Mouse (Mus musculus) CH12.LX (cell line): ENCODE data around the gene Tspear. TPM values are rescaled to one million over a fixed set of nuclear protein-coding genes. Genes with fewer than 3 reads are reported as not detected.

ENCODE experiments used
- DNase-seq: peaks from one replicate; pipeline ENCODE4 v3.0.0-alpha.2; 2013; ENCODE audit errors: extremely low read depth
- H3K27ac ChIP-seq: 2 replicates; pipeline ENCODE4 v1.5.1; 2012; ENCODE audit warnings: low read depth, mild to moderate bottlenecking, control low read depth, moderate library complexity; ENCODE audit not compliant: insufficient read depth
- H3K27me3 ChIP-seq: replicated peaks from 2 replicates; pipeline ENCODE3; 2012; ENCODE audit warnings: inconsistent platforms
- H3K36me3 ChIP-seq, 2 experiments: replicated peaks in 1 of 2; 2 replicates each; pipeline versions ENCODE3 to v1.6.1; 2012; ENCODE audit warnings: inconsistent platforms in 1 of 2, low read length in 1 of 2, mild to moderate bottlenecking in 1 of 2, mixed read lengths in 1 of 2, moderate library complexity in 1 of 2; ENCODE audit not compliant: control insufficient read depth in 1 of 2, insufficient read depth in 1 of 2
- H3K4me1 ChIP-seq, 2 experiments: 2 replicates each; pipeline ENCODE4 v1.6.1; 2012; ENCODE audit warnings: inconsistent platforms in 1 of 2, moderate library complexity in 1 of 2; ENCODE audit not compliant: insufficient read depth in 2 of 2, control insufficient read depth in 1 of 2
- H3K4me2 ChIP-seq: 2 replicates; pipeline ENCODE4 v1.6.1; 2012; ENCODE audit warnings: low read depth, mild to moderate bottlenecking, control low read depth; ENCODE audit not compliant: poor library complexity, insufficient read depth, severe bottlenecking
- H3K4me3 ChIP-seq, 3 experiments: fragments of 150-350 bp in 1 of 3; sonication (generic) in 1 of 3; replicated peaks in 1 of 3; 2 replicates each; pipeline versions ENCODE3 to v1.5.1; 2011 to 2012; ENCODE audit warnings: low read depth in 2 of 3, low read length in 2 of 3, mild to moderate bottlenecking in 2 of 3, moderate library complexity in 2 of 3, control low read depth in 1 of 3, improper control_type of control experiment in 1 of 3, inconsistent platforms in 1 of 3, mixed read lengths in 1 of 3; ENCODE audit not compliant: poor library complexity in 1 of 3
- H3K79me2 ChIP-seq: replicated peaks from 2 replicates; pipeline ENCODE4 v1.6.1; 2012; ENCODE audit warnings: mild to moderate bottlenecking, moderate library complexity; ENCODE audit not compliant: control insufficient read depth, poor library complexity, insufficient read depth, severe bottlenecking; ENCODE audit errors: extremely low read depth
- H3K9ac ChIP-seq: 2 replicates; pipeline ENCODE4 v1.6.1; 2012; ENCODE audit warnings: low read depth, mild to moderate bottlenecking, control low read depth, moderate library complexity; ENCODE audit not compliant: insufficient read depth
- H3K9me3 ChIP-seq: replicated peaks from 2 replicates; pipeline ENCODE3; 2012; ENCODE audit warnings: low read length, inconsistent platforms, mixed read lengths
- BHLHE40 ChIP-seq: IDR thresholded peaks from 2 replicates; pipeline ENCODE4 v1.6.1; 2011; ENCODE audit warnings: mild to moderate bottlenecking, low read depth, low read length, improper control_type of control experiment
- E2F4 ChIP-seq: IDR thresholded peaks from 2 replicates; pipeline ENCODE4 v1.6.1; 2011; ENCODE audit warnings: low read depth, low read length, improper control_type of control experiment; ENCODE audit not compliant: insufficient replicate concordance
- ELF1 ChIP-seq: IDR thresholded peaks from 2 replicates; pipeline ENCODE4 v1.6.1; 2014; ENCODE audit warnings: low read depth, mild to moderate bottlenecking, inconsistent platforms, low read length, improper control_type of control experiment
- ETS1 ChIP-seq: conservative IDR thresholded peaks from 2 replicates; pipeline ENCODE4 v1.6.1; 2012; ENCODE audit warnings: low read depth, mild to moderate bottlenecking, inconsistent platforms, low read length, improper control_type of control experiment, moderate library complexity
- GABPA ChIP-seq: IDR thresholded peaks from 2 replicates; pipeline ENCODE4 v1.6.1; 2012; ENCODE audit warnings: low read depth, low read length, improper control_type of control experiment, inconsistent platforms; ENCODE audit not compliant: insufficient replicate concordance
- JUN ChIP-seq: IDR thresholded peaks from 2 replicates; pipeline ENCODE4 v1.6.1; 2011; ENCODE audit warnings: low read depth, mild to moderate bottlenecking, low read length, improper control_type of control experiment, moderate library complexity; ENCODE audit not compliant: insufficient read depth
- JUND ChIP-seq: conservative IDR thresholded peaks from 2 replicates; pipeline ENCODE4 v1.6.1; 2011; ENCODE audit warnings: low read depth, low read length, improper control_type of control experiment
- MEF2A ChIP-seq: IDR thresholded peaks from 2 replicates; pipeline ENCODE4 v1.6.1; 2014; ENCODE audit warnings: low read depth, mild to moderate bottlenecking, inconsistent platforms, low read length, improper control_type of control experiment, borderline replicate concordance
- MXI1 ChIP-seq: IDR thresholded peaks from 2 replicates; pipeline ENCODE4 v1.6.1; 2011; ENCODE audit warnings: mild to moderate bottlenecking, low read depth, low read length, improper control_type of control experiment
- MYC ChIP-seq: IDR thresholded peaks from 2 replicates; pipeline ENCODE4 v1.6.1; 2011; ENCODE audit warnings: low read depth, mild to moderate bottlenecking, improper control_type of control experiment, low read length
- PAX5 ChIP-seq: IDR thresholded peaks from 2 replicates; pipeline ENCODE4 v1.6.1; 2012; ENCODE audit warnings: low read length, inconsistent platforms, mixed read lengths
- POLR2A ChIP-seq: IDR thresholded peaks from 2 replicates; pipeline ENCODE4 v1.6.1; 2011; ENCODE audit warnings: low read depth, mild to moderate bottlenecking, improper control_type of control experiment, low read length
- POLR2AphosphoS2 ChIP-seq: IDR thresholded peaks from 2 replicates; pipeline ENCODE4 v1.6.1; 2011; ENCODE audit warnings: low read depth, low read length, improper control_type of control experiment
- SIN3A ChIP-seq: IDR thresholded peaks from 2 replicates; pipeline ENCODE4 v1.6.1; 2012; ENCODE audit warnings: low read length, improper control_type of control experiment, inconsistent platforms
- TBP ChIP-seq: conservative IDR thresholded peaks from 2 replicates; pipeline ENCODE4 v1.6.1; 2011; ENCODE audit warnings: low read depth, low read length, improper control_type of control experiment
- UBTF ChIP-seq: IDR thresholded peaks from 2 replicates; pipeline ENCODE4 v1.6.1; 2012; ENCODE audit warnings: low read depth, mild to moderate bottlenecking, inconsistent platforms, low read length, improper control_type of control experiment, moderate library complexity
- ZKSCAN1 ChIP-seq: IDR thresholded peaks from 2 replicates; pipeline ENCODE4 v1.6.1; 2012; ENCODE audit warnings: low read depth, inconsistent platforms, low read length, improper control_type of control experiment, borderline replicate concordance
- ZMIZ1 ChIP-seq: IDR thresholded peaks from 2 replicates; pipeline ENCODE4 v1.6.1; 2012; ENCODE audit warnings: low read depth, mild to moderate bottlenecking, inconsistent platforms, low read length, improper control_type of control experiment
- dilution Hi-C: fragments of 300-500 bp; cut with MboI; formaldehyde crosslinking; loops from 2 replicates; pipeline ENCODE4 v1.14.3; 2020; ENCODE audit warnings: low sequenced_read_pairs; ENCODE audit not compliant: extremely low pct_unique_long_range_greater_than_20kb, extremely low pct_ligation_motif_present
- in situ Hi-C: fragments of 300-500 bp; cut with MboI; formaldehyde crosslinking; loops from 3 replicates; pipeline ENCODE4 v1.14.3; 2019; ENCODE audit warnings: low sequenced_read_pairs, low pct_ligation_motif_present, low pct_unique_long_range_greater_than_20kb, mixed read lengths
- polyA plus RNA-seq: library from polyadenylated mRNA; unstranded; fragments of >175 nt; gene quantifications from 2 replicates; pipeline ENCODE4 v1.2.1, GENCODE M21; 2012; ENCODE audit warnings: low read depth; ENCODE audit not compliant: insufficient read length
- total RNA-seq, 2 experiments: library from RNA; depleted of rRNA; stranded (reverse); fragments of 300-350 nt in 1 of 2; fragments of >200 nt in 1 of 2; gene quantifications; 2 replicates each; pipeline ENCODE4 v1.2.3; 2012 to 2014

Gene Tspear
- total and polyA plus RNA-seq, 3 experiments: 0.09 to 0.42 TPM; not detected in 1

DNA sequence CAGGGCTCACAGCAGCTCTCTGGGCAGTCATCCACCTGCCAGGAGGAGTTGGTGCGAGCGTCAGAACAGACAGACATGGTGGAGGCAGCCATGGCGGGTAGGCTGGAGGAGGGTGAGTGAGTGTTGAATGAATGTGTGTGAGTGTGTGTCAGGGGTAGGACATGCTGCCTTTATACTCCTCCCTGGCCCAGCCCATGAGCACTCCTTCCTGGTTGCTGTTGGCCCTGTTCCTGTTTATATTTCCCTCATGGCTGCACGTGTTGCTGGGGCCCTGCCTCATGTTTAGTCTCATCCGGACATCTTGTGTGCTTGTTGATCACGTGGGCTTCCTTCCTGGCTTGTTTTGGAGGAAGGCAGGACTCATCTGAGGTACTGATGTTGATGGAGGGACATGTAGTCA, 140.6 kb downstream of the Tspear start, which contains the start of gene Krtap10-4:
Krtap10-4 (minus strand) TSS at position 145 of the 400 bp plus-strand sequence.
- TF ChIP-seq ZKSCAN1: no peak
- TF ChIP-seq SIN3A: no peak
- TF ChIP-seq GABPA: no peak
- TF ChIP-seq POLR2A: no peak
- TF ChIP-seq PAX5: no peak
- TF ChIP-seq E2F4: no peak
- TF ChIP-seq JUND: no peak
- no peak for TF ChIP-seq ETS1
- no peak for TF ChIP-seq MXI1
- TF ChIP-seq JUN: no peak
- no peak for TF ChIP-seq TBP
- TF ChIP-seq POLR2AphosphoS2: no peak
- no peak for TF ChIP-seq ELF1
- no peak for TF ChIP-seq BHLHE40
- no peak for TF ChIP-seq UBTF
- TF ChIP-seq ZMIZ1: no peak
- H3K9me3 ChIP-seq: peaks cover 9% of the 10 kb centered on the region
- dilution Hi-C loops: no loop called here
- H3K9ac ChIP-seq: no peak within 1 kb of the TSS
- in situ Hi-C loops: no loop called here
- no peak for DNase-seq
- no peaks in the 10 kb centered on the region for H3K4me1 ChIP-seq
- no peak within 1 kb of the TSS for H3K27ac ChIP-seq
- no peaks in the 10 kb centered on the region for H3K36me3 ChIP-seq
- no peaks in the 10 kb centered on the region for H3K79me2 ChIP-seq
- H3K4me3 ChIP-seq: no peak within 1 kb of the TSS
- no peak within 1 kb of the TSS for H3K4me2 ChIP-seq
- H3K27me3 ChIP-seq: peaks cover 65% of the 10 kb centered on the region

DNA sequence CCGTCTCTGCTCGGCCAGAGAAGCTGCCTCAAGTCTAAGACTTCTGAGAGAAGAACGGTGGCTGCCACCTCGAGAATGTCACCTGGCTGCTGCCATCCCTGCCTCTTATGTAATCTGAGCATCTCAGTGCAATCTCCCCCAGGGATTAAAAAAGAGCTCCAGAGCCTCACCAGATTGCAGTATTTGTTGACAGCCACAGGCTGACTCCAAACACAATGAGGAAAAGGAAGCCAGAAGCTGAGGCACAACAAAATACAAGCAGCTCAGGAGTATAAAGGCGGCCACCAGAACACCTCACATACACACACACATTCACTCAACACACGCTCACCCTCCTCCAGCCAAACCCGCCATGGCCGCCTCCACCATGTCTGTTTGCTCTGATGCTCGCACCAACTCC, 149.3 kb downstream of the Tspear start, which contains the start of gene Krtap10-10:
Krtap10-10 (plus strand) TSS at position 301 of the 400 bp plus-strand sequence.
- in situ Hi-C loops (no loop called here), dilution Hi-C loops (no loop called here)
- H3K27ac ChIP-seq: no peak within 1 kb of the TSS
- no peak for DNase-seq
- H3K27me3 ChIP-seq: peaks cover 78% of the 10 kb centered on the region
- TF ChIP-seq MYC: no peak
- TF ChIP-seq MEF2A: no peak
- no peak within 1 kb of the TSS for H3K4me2 ChIP-seq
- H3K4me3 ChIP-seq: no peak within 1 kb of the TSS
- H3K4me1 ChIP-seq: no peaks in the 10 kb centered on the region
- no peaks in the 10 kb centered on the region for H3K36me3 ChIP-seq
- no peaks in the 10 kb centered on the region for H3K79me2 ChIP-seq
- no peaks in the 10 kb centered on the region for H3K9me3 ChIP-seq
- H3K9ac ChIP-seq: no peak within 1 kb of the TSS
